In genomic region chr7:133012637-133013366, GRCm38 (mm10) we compare ENCODE assay signal across 8 mouse cellular contexts.
DNase-seq lines count a peak whose midpoint lies in the region; ATAC-seq lines count a peak whose summit lies in the region.
"Had no signal": no experiment of that assay in that cellular context is flagged by ENCODE, and none has a peak within 500 bp of the region (broad histone marks: within the 10 kb centered on the region; RNA-seq: fewer than 3 reads in every experiment).

No protein-coding gene starts in this region.

- H3K36me3 ChIP-seq in kidney, embryonic 14.5 days (ENCODE audit: control insufficient read depth, insufficient read depth, low read length) = peaks cover 26% of the 10 kb centered on the region
- 0 out of 2 replicates have a peak, but pooled peaks cover 2% of the 10 kb centered on the region for H3K36me3 ChIP-seq in midbrain, embryonic 11.5 days (ENCODE audit: control insufficient read depth, insufficient read depth, low read length)

- no peak overlapping the region for H3K4me2 ChIP-seq in kidney, embryonic 14.5 days (replicated peaks; ENCODE audit: low read depth, low read length)
- H3K4me2 ChIP-seq in midbrain, embryonic 11.5 days = no peak overlapping the region

- H3K4me3 ChIP-seq in kidney, embryonic 14.5 days (ENCODE audit: low read length) = no peak overlapping the region
- no peak overlapping the region for H3K4me3 ChIP-seq in midbrain, embryonic 11.5 days (ENCODE audit: low read depth, low read length)
- H3K4me3 ChIP-seq: left cerebral cortex, adult 2 months had no signal

- peaks cover 28% of the 10 kb centered on the region for H3K4me1 ChIP-seq in kidney, embryonic 14.5 days (ENCODE audit: control insufficient read depth, insufficient read depth, low read length)
- H3K4me1 ChIP-seq in midbrain, embryonic 11.5 days (ENCODE audit: control insufficient read depth, insufficient read depth, low read length) = peaks cover 56% of the 10 kb centered on the region

- H3K9me3 ChIP-seq in kidney, embryonic 14.5 days (ENCODE audit: control insufficient read depth, low read length) = no peaks in the 10 kb centered on the region
- H3K9me3 ChIP-seq in midbrain, embryonic 11.5 days (ENCODE audit: control insufficient read depth, low read length) = no peaks in the 10 kb centered on the region

- WGBS in kidney, embryonic 14.5 days = 59% methylated on average over 14 of the region's 14 CpGs
- WGBS in midbrain, embryonic 11.5 days = 60% methylated on average over 14 of the region's 14 CpGs

- no peak for ATAC-seq in kidney, embryonic 14.5 days (ENCODE audit: low FRiP score, low TSS enrichment)
- no peak for ATAC-seq in midbrain, embryonic 11.5 days (ENCODE audit: low FRiP score)

- H3K27me3 ChIP-seq in kidney, embryonic 14.5 days (ENCODE audit: control insufficient read depth, insufficient read depth, low read length) = no peaks in the 10 kb centered on the region
- H3K27me3 ChIP-seq in midbrain, embryonic 11.5 days (ENCODE audit: control insufficient read depth, insufficient read depth, low read length) = no peaks in the 10 kb centered on the region

- 0 out of 2 replicates have a peak overlapping the region, but pooled peaks have one; percentile 9 for H3K27ac ChIP-seq in kidney, embryonic 14.5 days (ENCODE audit: low read depth, low read length)
- no peak overlapping the region for H3K27ac ChIP-seq in midbrain, embryonic 11.5 days (ENCODE audit: low read depth, low read length)
- H3K27ac ChIP-seq: left cerebral cortex, adult 2 months had no signal

- DNase-seq in kidney, adult 9 months = no peak
- DNase-seq in 416B (ENCODE audit: low read depth) = peak; percentile 71
- peak; percentile 28 for DNase-seq in MN1 (ENCODE audit: low spot score)
- DNase-seq in midbrain, embryonic 11.5 days (ENCODE audit: low spot score, missing footprints) = no peak
- DNase-seq in cerebellum, postnatal 10 days = no peak
- DNase-seq in thymus, postnatal 10 days (ENCODE audit: low spot score in 2 of 2) = no peak

- H3K9ac ChIP-seq in kidney, embryonic 14.5 days (ENCODE audit: low read depth, low read length) = no peak overlapping the region
- H3K9ac ChIP-seq in midbrain, embryonic 11.5 days (ENCODE audit: low read length) = peak overlapping the region; percentile 12; the same call in 1 of the 2 replicates

Comparison
In these comparisons a context has a peak if more than half of its experiments do, and no peak if none do; other contexts are left out.
1. DNase-seq: peak in 416B (single experiment) and MN1 (single experiment); none in kidney, adult 9 months (single experiment), midbrain, embryonic 11.5 days (single experiment), cerebellum, postnatal 10 days (0 of 2) and thymus, postnatal 10 days (0 of 2).